Mouse (Mus musculus): Measurements from ENCODE around the gene Ublcp1. TPM values are rescaled to one million over a fixed set of nuclear protein-coding genes. Genes with fewer than 3 reads are reported as not detected.

Gene Ublcp1
- polyA plus RNA-seq, 1 experiment from 2014 or later, result 57.4 TPM

DNA sequence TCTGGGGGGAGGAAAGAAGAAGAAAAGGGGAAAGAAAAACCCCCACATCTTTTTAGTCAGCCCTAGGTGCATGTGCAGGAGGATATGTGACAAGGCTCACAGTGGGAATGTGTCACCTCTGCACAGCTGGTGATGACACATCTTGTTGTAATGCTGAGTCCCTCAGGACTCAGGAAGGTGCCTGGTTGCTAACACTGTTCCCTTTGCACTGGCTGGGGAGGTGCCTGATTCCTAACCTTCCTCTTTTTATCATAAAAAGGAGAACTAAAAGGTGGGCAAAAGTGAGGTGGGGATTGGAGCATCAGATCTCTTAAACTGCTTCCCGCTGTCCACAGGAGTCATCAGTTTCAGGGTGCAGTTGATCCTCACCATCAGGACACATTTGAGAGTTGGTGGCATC is 52.9 kb downstream of the Ublcp1 start:
- no peak overlapping the region for H3K4me3 ChIP-seq (ENCODE audit: low read depth, low read length)
- H3K4me1 ChIP-seq (ENCODE audit: control insufficient read depth, insufficient read depth, low read length), result no peaks in the 10 kb centered on the region
- DNase-seq (ENCODE audit: low spot score), result no peak
- H3K27me3 ChIP-seq (replicated peaks; ENCODE audit: control insufficient read depth, insufficient read depth, low read length), result no peaks in the 10 kb centered on the region
- 73% methylated on average over 1 of the region's 1 CpGs for WGBS
- no peaks in the 10 kb centered on the region for H3K36me3 ChIP-seq (ENCODE audit: control insufficient read depth, insufficient read depth, low read length)
- H3K9me3 ChIP-seq (ENCODE audit: control insufficient read depth, low read length), result no peaks in the 10 kb centered on the region
- H3K27ac ChIP-seq (replicated peaks; ENCODE audit: low read depth, low read length), result no peak overlapping the region
- H3K4me2 ChIP-seq (ENCODE audit: low read depth, low read length), result no peak overlapping the region
- H3K9ac ChIP-seq (ENCODE audit: low read depth, low read length), result no peak overlapping the region
- ATAC-seq (ENCODE audit: low read depth), result no peak

DNA sequence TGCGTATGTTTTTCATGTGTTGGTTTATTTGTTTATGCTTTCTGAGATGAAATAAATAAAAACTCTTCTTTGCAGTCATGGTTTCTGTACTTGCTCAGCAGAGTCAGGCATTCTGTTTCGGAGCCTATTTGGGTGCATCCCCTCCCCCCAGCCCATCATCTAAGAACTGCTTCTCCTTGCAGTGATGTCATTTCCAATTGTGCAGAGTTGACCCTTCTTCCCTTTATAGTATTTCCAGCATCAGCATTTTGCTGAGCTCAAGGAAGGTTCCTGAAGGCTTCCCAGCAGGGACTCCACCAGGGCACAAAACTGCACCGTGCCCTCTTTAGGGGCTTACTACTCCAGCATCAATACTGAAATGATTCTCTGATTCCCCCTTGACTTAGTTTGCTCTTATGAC is 55.7 kb downstream of the Ublcp1 start:
- no peak for ATAC-seq (ENCODE audit: low read depth)
- Histone ChIP-seq H3K4me1 (ENCODE audit: control insufficient read depth, insufficient read depth, low read length) (no peaks in the 10 kb centered on the region), H3K27ac (replicated peaks; ENCODE audit: low read depth, low read length) (no peak overlapping the region), H3K9me3 (ENCODE audit: control insufficient read depth, low read length) (no peaks in the 10 kb centered on the region), H3K9ac (ENCODE audit: low read depth, low read length) (no peak overlapping the region), H3K4me3 (ENCODE audit: low read depth, low read length) (no peak overlapping the region), H3K4me2 (ENCODE audit: low read depth, low read length) (no peak overlapping the region), H3K36me3 (ENCODE audit: control insufficient read depth, insufficient read depth, low read length) (no peaks in the 10 kb centered on the region), H3K27me3 (replicated peaks; ENCODE audit: control insufficient read depth, insufficient read depth, low read length) (no peaks in the 10 kb centered on the region)
- DNase-seq (ENCODE audit: low spot score), result no peak
- WGBS, result 92% methylated on average over 3 of the region's 3 CpGs

DNA sequence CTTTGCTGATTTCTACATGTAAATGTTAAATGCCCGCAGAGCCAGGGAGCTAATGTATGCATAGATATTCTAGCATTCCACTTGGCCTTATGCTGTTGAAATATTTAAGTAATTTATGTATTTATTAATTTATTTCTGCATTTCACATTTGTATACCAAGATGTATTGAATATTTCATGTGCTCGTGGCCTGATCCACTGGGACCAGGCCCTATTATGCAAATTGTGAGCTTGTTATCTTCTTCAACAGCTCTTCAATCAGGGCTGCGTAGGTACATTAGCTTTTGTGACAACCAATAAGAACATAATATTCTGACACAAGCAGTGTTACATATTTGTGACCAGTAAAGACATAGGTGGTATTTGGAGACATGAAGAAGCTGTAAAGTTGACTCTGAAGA is 56.9 kb downstream of the Ublcp1 start:
- no peaks in the 10 kb centered on the region for H3K9me3 ChIP-seq (ENCODE audit: control insufficient read depth, low read length)
- no peak for DNase-seq (ENCODE audit: low spot score)
- H3K4me3 ChIP-seq (ENCODE audit: low read depth, low read length), result no peak overlapping the region
- no peak overlapping the region for H3K4me2 ChIP-seq (ENCODE audit: low read depth, low read length)
- no peak overlapping the region for H3K27ac ChIP-seq (replicated peaks; ENCODE audit: low read depth, low read length)
- no peak overlapping the region for H3K9ac ChIP-seq (ENCODE audit: low read depth, low read length)
- no peaks in the 10 kb centered on the region for H3K36me3 ChIP-seq (ENCODE audit: control insufficient read depth, insufficient read depth, low read length)
- ATAC-seq (ENCODE audit: low read depth), result no peak
- H3K4me1 ChIP-seq (ENCODE audit: control insufficient read depth, insufficient read depth, low read length), result no peaks in the 10 kb centered on the region
- H3K27me3 ChIP-seq (replicated peaks; ENCODE audit: control insufficient read depth, insufficient read depth, low read length), result no peaks in the 10 kb centered on the region
- WGBS, result 82% methylated on average over 3 of the region's 3 CpGs

DNA sequence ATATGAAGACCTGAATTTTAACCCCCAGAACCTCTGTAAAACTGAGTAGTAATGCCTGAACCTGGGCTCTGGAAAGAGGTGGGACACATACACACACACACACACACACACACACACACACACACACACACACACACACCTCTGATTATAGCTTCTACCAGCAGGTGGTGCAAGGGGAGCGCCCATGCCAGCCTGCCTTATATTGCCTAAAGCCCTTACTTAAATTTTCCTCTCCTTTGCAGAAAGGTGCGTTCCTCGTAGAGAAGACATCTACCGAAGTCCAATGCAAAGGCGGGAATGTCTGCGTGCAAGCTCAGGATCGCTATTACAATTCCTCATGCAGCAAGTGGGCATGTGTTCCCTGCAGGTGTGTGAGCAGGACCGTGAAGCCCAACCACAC is 58.0 kb downstream of the Ublcp1 start:
- no peaks in the 10 kb centered on the region for H3K4me1 ChIP-seq (ENCODE audit: control insufficient read depth, insufficient read depth, low read length)
- H3K9me3 ChIP-seq (ENCODE audit: control insufficient read depth, low read length), result no peaks in the 10 kb centered on the region
- no peak overlapping the region for H3K4me3 ChIP-seq (ENCODE audit: low read depth, low read length)
- no peaks in the 10 kb centered on the region for H3K36me3 ChIP-seq (ENCODE audit: control insufficient read depth, insufficient read depth, low read length)
- WGBS, result 84% methylated on average over 8 of the region's 8 CpGs
- H3K9ac ChIP-seq (ENCODE audit: low read depth, low read length), result no peak overlapping the region
- no peak overlapping the region for H3K27ac ChIP-seq (replicated peaks; ENCODE audit: low read depth, low read length)
- ATAC-seq (ENCODE audit: low read depth) (no peak), DNase-seq (ENCODE audit: low spot score) (no peak)
- H3K4me2 ChIP-seq (ENCODE audit: low read depth, low read length), result no peak overlapping the region
- H3K27me3 ChIP-seq (replicated peaks; ENCODE audit: control insufficient read depth, insufficient read depth, low read length), result no peaks in the 10 kb centered on the region

DNA sequence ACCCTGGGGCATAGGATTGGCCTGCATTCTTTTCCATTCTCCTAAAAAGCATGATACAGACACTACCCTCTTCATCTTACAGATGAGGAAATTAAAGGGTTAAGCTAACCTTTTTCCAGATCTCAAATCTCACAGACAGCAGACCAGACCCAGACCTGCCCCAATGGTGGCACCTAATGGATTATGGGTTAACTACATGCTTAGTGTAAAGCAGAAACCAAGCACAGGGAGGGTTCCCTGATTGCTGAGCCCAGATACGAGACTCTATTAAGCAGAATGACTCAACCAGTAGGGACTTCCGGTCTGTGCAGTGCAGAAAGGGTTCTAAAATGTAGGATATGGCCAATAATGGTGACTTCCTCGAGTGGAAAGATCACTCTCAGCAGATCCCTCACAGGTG is 59.9 kb downstream of the Ublcp1 start:
- no peak for DNase-seq (ENCODE audit: low spot score)
- H3K9me3 ChIP-seq (ENCODE audit: control insufficient read depth, low read length), result no peaks in the 10 kb centered on the region
- WGBS, result 63% methylated on average over 3 of the region's 3 CpGs
- no peak overlapping the region for H3K4me3 ChIP-seq (ENCODE audit: low read depth, low read length)
- H3K9ac ChIP-seq (ENCODE audit: low read depth, low read length), result no peak overlapping the region
- no peak overlapping the region for H3K27ac ChIP-seq (replicated peaks; ENCODE audit: low read depth, low read length)
- no peaks in the 10 kb centered on the region for H3K4me1 ChIP-seq (ENCODE audit: control insufficient read depth, insufficient read depth, low read length)
- H3K27me3 ChIP-seq (replicated peaks; ENCODE audit: control insufficient read depth, insufficient read depth, low read length), result no peaks in the 10 kb centered on the region
- no peak overlapping the region for H3K4me2 ChIP-seq (ENCODE audit: low read depth, low read length)
- no peak for ATAC-seq (ENCODE audit: low read depth)
- H3K36me3 ChIP-seq (ENCODE audit: control insufficient read depth, insufficient read depth, low read length), result no peaks in the 10 kb centered on the region

DNA sequence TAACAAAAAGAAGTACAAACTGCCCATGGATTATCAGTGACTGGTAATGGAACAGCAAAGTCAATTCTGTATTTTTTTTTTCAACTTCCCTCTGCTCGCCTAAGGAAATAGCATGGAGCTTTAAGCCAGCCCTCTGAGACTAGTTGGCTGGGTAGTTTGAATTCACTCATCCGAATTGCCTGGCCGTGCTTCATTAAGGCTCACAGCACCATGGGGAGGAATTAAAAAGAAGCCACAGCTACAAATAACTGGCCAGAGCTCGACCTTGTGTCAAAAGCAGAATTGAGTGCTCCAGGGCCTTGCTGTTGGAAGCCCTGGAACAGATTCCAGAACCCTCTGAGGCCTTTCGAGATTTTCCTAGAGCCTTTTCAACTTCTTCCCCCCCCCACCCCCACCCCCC is 61.7 kb downstream of the Ublcp1 start:
- Histone ChIP-seq H3K4me3 (ENCODE audit: low read depth, low read length) (no peak overlapping the region), H3K9ac (ENCODE audit: low read depth, low read length) (no peak overlapping the region), H3K4me1 (ENCODE audit: control insufficient read depth, insufficient read depth, low read length) (no peaks in the 10 kb centered on the region), H3K27me3 (replicated peaks; ENCODE audit: control insufficient read depth, insufficient read depth, low read length) (no peaks in the 10 kb centered on the region), H3K4me2 (ENCODE audit: low read depth, low read length) (no peak overlapping the region), H3K27ac (replicated peaks; ENCODE audit: low read depth, low read length) (no peak overlapping the region), H3K9me3 (ENCODE audit: control insufficient read depth, low read length) (no peaks in the 10 kb centered on the region), H3K36me3 (ENCODE audit: control insufficient read depth, insufficient read depth, low read length) (no peaks in the 10 kb centered on the region)
- ATAC-seq (ENCODE audit: low read depth) (no peak), DNase-seq (ENCODE audit: low spot score) (no peak)
- 36% methylated on average over 5 of the region's 5 CpGs for WGBS

DNA sequence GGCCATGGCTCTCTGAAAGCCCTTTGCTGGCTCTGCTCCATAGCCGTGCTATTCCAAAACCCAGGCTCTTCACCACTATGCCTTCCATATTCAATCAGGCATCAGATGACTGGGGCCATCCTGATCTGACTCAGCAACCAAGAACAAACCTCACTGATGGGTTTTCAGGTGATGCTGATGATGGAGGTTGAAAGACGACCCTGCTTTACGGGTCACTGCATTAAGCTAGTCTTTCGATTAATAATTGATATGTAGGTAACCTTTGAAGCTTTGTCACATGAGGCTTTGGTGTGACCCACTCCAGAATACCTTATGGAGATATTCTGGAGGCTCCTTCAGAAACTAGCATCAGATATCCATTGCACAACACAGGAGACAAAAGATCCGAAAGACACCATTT is 63.8 kb downstream of the Ublcp1 start:
- no peak overlapping the region for H3K9ac ChIP-seq (ENCODE audit: low read depth, low read length)
- DNase-seq (ENCODE audit: low spot score), result no peak
- ATAC-seq (ENCODE audit: low read depth), result no peak
- H3K36me3 ChIP-seq (ENCODE audit: control insufficient read depth, insufficient read depth, low read length), result no peaks in the 10 kb centered on the region
- H3K27ac ChIP-seq (replicated peaks; ENCODE audit: low read depth, low read length), result no peak overlapping the region
- H3K4me3 ChIP-seq (ENCODE audit: low read depth, low read length), result no peak overlapping the region
- H3K9me3 ChIP-seq (ENCODE audit: control insufficient read depth, low read length), result no peaks in the 10 kb centered on the region
- H3K4me1 ChIP-seq (ENCODE audit: control insufficient read depth, insufficient read depth, low read length), result no peaks in the 10 kb centered on the region
- no peak overlapping the region for H3K4me2 ChIP-seq (ENCODE audit: low read depth, low read length)
- no peaks in the 10 kb centered on the region for H3K27me3 ChIP-seq (replicated peaks; ENCODE audit: control insufficient read depth, insufficient read depth, low read length)
- WGBS, result 68% methylated on average over 5 of the region's 5 CpGs

DNA sequence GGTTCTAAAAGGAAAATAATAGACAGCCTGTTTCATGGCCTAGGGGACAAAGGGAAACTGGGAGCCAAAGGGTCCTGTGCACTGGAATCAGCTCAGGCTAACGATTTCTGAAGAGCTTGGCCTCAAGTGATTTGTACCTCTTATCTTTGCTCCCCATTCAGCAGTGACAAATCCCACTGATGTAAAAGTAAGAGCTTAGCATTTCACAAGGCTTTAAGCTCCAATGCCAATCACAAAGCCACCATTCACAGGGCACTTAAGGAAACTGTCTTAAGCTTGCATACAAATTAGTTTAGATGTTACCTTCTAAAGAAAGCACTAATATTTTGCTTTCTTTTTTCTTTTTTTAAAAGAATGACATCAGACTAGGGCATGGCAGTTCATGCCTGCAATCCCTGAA is 64.3 kb downstream of the Ublcp1 start:
- no peak for DNase-seq (ENCODE audit: low spot score)

DNA sequence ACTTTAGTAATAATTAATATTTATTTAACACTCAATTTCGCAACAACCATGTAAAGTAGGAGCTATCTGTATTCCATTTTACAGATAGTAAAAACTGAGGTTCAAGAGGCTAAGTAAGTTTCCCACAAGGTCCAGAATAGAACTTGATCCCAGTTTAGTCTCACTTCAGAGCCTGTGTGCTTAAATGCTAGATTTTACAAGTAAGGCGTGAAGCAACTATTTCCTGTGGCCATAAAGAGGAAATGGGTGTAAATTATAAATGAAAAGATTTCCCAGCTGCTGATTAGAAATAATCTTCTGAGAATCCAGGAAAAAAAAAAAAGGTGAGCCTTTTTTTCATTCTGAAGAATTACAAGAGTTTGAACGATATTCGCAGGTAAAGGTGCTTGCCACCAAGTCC is 65.2 kb downstream of the Ublcp1 start:
- no peak for DNase-seq (ENCODE audit: low spot score)
- Histone ChIP-seq H3K4me1 (ENCODE audit: control insufficient read depth, insufficient read depth, low read length) (no peaks in the 10 kb centered on the region), H3K27ac (replicated peaks; ENCODE audit: low read depth, low read length) (no peak overlapping the region), H3K36me3 (ENCODE audit: control insufficient read depth, insufficient read depth, low read length) (no peaks in the 10 kb centered on the region), H3K4me3 (ENCODE audit: low read depth, low read length) (no peak overlapping the region), H3K4me2 (ENCODE audit: low read depth, low read length) (no peak overlapping the region), H3K9me3 (ENCODE audit: control insufficient read depth, low read length) (no peaks in the 10 kb centered on the region), H3K27me3 (replicated peaks; ENCODE audit: control insufficient read depth, insufficient read depth, low read length) (no peaks in the 10 kb centered on the region), H3K9ac (ENCODE audit: low read depth, low read length) (no peak overlapping the region)
- WGBS, result 89% methylated on average over 4 of the region's 4 CpGs
- no peak for ATAC-seq (ENCODE audit: low read depth)

More for the DNA sequence above, 64.3 kb downstream of the Ublcp1 start:
- 8% methylated on average over 1 of the region's 1 CpGs for WGBS
- Histone ChIP-seq H3K4me1 (ENCODE audit: control insufficient read depth, insufficient read depth, low read length) (no peaks in the 10 kb centered on the region), H3K9ac (ENCODE audit: low read depth, low read length) (no peak overlapping the region), H3K36me3 (ENCODE audit: control insufficient read depth, insufficient read depth, low read length) (no peaks in the 10 kb centered on the region), H3K27me3 (replicated peaks; ENCODE audit: control insufficient read depth, insufficient read depth, low read length) (no peaks in the 10 kb centered on the region), H3K4me3 (ENCODE audit: low read depth, low read length) (no peak overlapping the region), H3K4me2 (ENCODE audit: low read depth, low read length) (no peak overlapping the region), H3K9me3 (ENCODE audit: control insufficient read depth, low read length) (no peaks in the 10 kb centered on the region), H3K27ac (replicated peaks; ENCODE audit: low read depth, low read length) (no peak overlapping the region)
- ATAC-seq (ENCODE audit: low read depth), result no peak

Data from embryonic facial prominence, embryonic 14.5 days (tissue).